Mouse (Mus musculus): ENCODE measurements around the gene Nkain4.

Nkain4 gene

DNA sequence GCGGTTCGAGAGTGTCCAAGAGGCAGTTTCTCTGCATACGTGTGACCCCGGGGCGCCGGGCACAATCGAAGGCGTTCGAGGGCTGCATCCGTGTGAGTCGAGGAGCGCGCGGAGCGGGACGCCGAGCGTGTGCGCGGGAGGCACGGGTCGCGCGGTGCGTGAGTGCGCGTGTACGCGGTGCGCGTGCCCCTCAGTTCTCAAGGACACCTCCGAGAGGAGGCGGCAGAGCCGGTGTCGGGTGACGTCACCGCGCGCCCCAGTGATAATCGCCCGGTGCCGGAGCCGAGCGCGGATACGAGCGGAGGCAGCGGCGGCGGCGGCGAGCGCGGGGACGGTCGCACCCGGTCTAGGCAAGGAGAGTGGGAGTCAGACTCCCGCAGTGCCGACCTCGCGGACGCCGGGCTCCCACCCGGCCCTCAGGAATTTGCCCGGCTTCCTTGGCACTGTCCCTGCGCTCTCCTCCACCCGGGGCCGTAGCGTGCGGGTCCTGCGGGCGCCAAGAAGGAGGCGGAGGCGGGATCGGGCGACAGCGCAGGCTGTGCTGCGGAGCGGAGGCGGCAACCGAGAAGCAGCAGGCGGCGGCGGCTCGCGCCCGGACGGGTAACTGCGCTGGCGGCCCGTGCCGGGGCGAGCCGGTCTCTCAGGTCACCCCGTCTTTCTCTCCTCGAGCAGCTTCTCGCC lies 61.5 kb downstream of the Nkain4 start:
- DNase-seq = peak; percentile 91

DNA sequence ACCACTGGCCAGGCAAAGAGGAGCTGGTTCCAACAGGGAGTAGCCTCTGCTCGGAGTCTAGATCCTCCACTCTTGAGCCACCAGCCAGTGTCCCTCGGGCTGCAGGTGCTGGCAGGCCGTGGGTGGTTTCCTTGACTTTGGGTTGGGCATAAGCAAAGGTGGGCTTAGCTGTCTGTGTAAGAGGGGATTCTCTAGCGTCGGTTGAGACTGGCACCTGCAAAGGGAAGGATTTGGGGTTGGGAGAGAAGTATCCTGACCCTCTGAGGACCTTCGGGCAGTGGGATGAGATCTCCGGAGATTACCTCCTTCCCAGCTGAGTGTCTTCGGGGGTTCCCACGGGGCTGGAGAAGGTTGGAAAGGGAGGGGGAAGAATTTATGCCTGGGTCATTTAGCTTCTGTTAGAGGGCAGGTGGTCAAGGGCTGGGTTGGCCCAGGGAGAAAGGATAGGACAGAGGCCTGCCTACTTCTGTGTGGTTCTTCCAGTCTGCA lies 62.6 kb downstream of the Nkain4 start:
- no peak for DNase-seq

DNA sequence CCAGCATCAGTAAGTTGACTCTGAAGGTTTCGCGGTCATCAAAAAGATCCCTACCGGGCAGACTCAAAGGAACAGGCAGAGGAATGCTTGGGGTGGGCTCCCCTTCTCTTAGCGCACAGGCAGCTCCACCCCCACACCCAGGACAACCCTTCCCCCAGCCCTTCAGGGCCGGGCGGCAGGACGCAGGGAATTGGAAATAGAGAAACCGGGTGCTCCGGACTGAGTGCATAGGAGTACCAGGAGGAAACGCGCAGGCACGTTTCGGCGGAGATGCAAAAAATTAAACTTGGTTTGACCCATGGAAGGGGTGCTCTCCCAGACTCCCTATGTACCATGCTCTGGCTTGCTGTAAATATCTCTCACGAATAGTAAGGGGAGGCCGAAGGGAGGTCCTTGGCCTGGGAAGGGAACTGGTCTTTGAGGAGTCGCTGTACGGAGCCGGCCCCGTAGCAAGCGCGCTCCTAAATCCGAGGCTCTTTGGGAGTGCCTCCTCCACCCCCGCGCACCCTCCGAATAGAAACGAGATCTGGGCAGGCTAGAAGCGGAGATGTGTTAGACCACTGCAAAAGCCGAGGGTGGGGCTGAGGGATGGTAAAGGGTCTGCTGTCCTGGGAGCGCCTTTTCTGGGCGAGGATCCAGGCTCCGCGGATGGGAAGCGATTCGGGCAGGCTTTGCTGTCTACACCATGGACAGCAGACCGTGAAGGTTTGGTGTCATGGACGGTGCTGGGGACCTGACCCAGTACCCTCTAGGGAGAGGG lies 63.2 kb downstream of the Nkain4 start:
- DNase-seq = peak; percentile 79

DNA sequence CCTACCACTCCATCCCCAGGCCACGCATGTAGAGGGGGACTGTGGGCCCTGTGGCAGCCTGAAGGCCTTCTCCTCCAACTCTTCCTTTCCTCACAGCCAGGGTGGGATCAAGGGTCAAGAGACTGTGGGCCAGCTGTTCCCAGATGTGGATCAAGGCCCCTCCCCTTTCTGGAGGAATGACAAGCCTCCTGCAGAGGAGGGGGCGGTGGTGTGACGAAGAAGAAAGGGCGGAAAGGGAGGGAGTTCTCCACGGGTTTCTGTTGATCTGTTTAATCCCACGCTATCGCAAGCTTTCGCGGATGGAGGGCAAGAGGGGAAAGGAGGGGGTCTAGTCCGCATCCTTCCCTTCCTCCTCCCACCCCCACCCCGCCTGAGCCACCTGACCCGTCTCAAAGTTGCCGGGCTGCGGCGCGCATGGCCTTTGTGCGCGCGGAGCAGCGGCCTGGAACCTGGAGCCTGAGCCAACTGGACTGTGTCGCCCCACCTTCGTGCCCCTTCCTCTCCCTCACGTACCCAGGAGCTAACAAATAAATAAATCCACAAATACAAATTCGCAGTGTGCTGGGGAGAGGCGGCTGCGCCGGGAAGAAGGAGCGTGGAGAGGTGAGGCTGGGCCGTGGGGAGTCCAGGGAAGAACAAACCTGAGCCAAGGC lies 64.0 kb downstream of the Nkain4 start:
- DNase-seq = no peak

DNA sequence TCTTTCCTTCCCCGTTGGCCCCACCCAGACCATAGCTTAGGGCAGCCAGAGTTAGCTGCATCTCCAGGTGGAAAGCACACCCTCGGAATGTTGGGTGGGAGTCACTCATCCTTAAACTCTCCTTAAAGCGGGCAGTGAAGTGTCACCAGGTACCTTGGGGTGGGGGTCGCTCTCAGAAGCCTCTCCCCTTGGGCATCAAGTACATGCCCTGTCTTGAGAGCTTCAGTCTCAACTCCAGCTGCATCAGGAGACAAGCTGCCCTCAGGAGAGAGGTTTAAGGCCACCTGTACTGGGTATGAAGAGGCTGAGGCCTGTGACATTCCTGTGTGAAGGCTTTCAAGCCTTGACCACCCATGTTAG lies 64.6 kb downstream of the Nkain4 start:
- DNase-seq = no peak

DNA sequence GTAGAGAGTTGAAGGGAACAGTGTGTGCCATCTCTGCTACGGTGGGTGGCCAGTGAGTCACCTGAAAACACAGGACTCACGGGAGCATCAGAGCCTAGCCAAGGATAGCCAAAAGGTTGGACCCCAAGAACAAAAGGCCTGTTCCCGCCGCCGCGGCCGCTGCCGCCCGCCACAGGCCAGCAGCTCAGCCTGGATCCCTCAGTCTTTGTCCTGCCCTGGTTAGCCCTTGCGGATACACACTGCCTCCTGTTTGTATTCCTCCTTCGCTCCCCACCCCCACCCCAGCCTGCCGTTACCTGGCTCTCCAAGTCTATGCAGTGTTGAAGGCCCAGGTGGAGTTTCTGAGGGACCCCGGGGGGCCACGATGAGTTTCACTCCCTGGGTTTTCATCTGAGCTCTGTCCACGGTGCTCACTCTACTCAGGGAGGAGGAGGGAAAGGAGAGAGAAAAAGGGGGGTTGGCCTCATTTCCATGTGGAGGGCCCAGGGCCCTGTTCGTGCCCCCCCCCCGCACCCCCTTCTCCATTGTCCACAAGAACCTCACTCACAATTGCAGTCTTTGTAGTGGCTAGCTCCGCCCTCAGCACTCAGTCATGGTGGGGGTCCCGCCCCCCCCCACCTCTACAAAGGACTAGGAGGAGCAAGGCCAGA lies 65.1 kb downstream of the Nkain4 start:
- no peak for DNase-seq

DNA sequence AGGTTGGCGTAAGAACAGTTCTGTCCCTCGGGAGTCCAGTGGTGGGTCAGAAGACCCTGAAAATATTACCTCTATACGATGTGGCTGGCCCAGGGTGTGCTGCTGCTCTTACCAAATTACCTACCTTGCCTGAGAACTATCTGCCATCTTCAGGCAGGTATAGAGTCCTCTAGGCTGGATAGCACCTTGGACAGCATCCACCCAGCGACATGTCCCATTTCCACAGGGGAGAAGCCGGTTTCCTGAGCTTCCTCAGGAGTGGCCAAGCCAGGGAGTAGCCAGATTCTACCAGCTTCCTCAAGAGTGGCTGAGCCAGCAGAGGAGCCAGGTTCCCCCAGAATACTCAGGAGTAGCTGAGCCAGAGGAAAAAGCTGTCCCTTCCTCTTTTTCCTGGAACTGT lies 69.2 kb downstream of the Nkain4 start:
- DNase-seq = no peak

All from layer of hippocampus, adult 9-11 months (tissue).